Mouse (Mus musculus) heart, embryonic 11.5 days (tissue): Measurements from ENCODE around the gene Golga7b. TPM values are rescaled to one million over a fixed set of nuclear protein-coding genes. Genes with fewer than 3 reads are reported as not detected.

Experiments used
- ATAC-seq: fragments of 200-750 bp; cut with Nextera tagmentation; replicated peaks from 2 replicates; pipeline ENCODE4 v1.8.0; 2017; ENCODE audit warnings: moderate library complexity; ENCODE audit not compliant: insufficient number of reproducible peaks, low FRiP score, low TSS enrichment
- H3K27ac ChIP-seq: fragments of 300-500 bp; sonication (generic); 2 replicates; pipeline ENCODE4 v1.5.1; 2014; ENCODE audit warnings: mild to moderate bottlenecking, low read depth, low read length
- H3K27me3 ChIP-seq: fragments of 300-500 bp; sonication (generic); 2 replicates; pipeline ENCODE4 v1.6.1; 2014; ENCODE audit warnings: mild to moderate bottlenecking, low read length, mixed read lengths; ENCODE audit not compliant: control insufficient read depth, insufficient read depth
- H3K36me3 ChIP-seq: fragments of 300-500 bp; sonication (generic); 2 replicates; pipeline ENCODE4 v1.6.1; 2014; ENCODE audit warnings: mild to moderate bottlenecking, low read length, moderate library complexity, mixed read lengths; ENCODE audit not compliant: control insufficient read depth, insufficient read depth
- H3K4me1 ChIP-seq: fragments of 300-500 bp; sonication (generic); 2 replicates; pipeline ENCODE4 v1.6.1; 2014; ENCODE audit warnings: low read length; ENCODE audit not compliant: control insufficient read depth, insufficient read depth
- H3K4me2 ChIP-seq: fragments of 300-500 bp; sonication (generic); 2 replicates; pipeline ENCODE4 v1.6.1; 2014; ENCODE audit warnings: mild to moderate bottlenecking, moderate library complexity
- H3K4me3 ChIP-seq: fragments of 300-500 bp; sonication (generic); 2 replicates; pipeline ENCODE4 v1.5.1; 2014; ENCODE audit warnings: low read depth, low read length
- H3K9ac ChIP-seq: fragments of 300-500 bp; sonication (generic); 2 replicates; pipeline ENCODE4 v1.6.1; 2014; ENCODE audit warnings: mild to moderate bottlenecking, low read depth, low read length, moderate library complexity
- H3K9me3 ChIP-seq: fragments of 300-500 bp; sonication (generic); replicated peaks from 2 replicates; pipeline ENCODE4 v1.6.1; 2016; ENCODE audit warnings: low read length; ENCODE audit not compliant: control insufficient read depth
- WGBS: fragments of 180-500 bp; shearing (Covaris S2); extraction: QIAGEN DNeasy Blood & Tissue Kit; methylation state at CpG from one replicate; pipeline ENCODE4 v1.1.7; 2014; ENCODE audit not compliant: insufficient replicate concordance; 5-methylcytosine and 5-hydroxymethylcytosine counted together
- polyA plus RNA-seq: library from polyadenylated mRNA; unstranded; fragments of >200 nt; fragmentation: Nextera tagmentation; extraction: Ambion mirVana; gene quantifications from 2 replicates; pipeline ENCODE4 v1.2.1, GENCODE M21; 2014

Golga7b gene
- polyA plus RNA-seq = 0.10 and 0.20 TPM in 2 replicates

- Histone ChIP-seq H3K4me1 (no peaks in the 10 kb centered on the region), H3K36me3 (no peaks in the 10 kb centered on the region), H3K4me3 (no peak within 1 kb of the TSS), H3K27me3 (0 out of 2 replicates have a peak, but pooled peaks cover 2% of the 10 kb centered on the region), H3K4me2 (no peak within 1 kb of the TSS), H3K9ac (no peak within 1 kb of the TSS), H3K27ac (no peak within 1 kb of the TSS), H3K9me3 (no peaks in the 10 kb centered on the region)
- ATAC-seq = no peak
- 43% methylated on average over 3 of the region's 3 CpGs for WGBS
Measured at GRCm38 (mm10) chr19:42247519-42247918, at the start of gene Golga7b. Gene Golga7b, plus strand, starts transcription at chr19:42247574.

- H3K4me3 ChIP-seq = no peak overlapping the region
- peaks cover 11% of the 10 kb centered on the region for H3K4me1 ChIP-seq
- no peak for ATAC-seq
- 45% methylated on average over 11 of the region's 11 CpGs for WGBS
- H3K27ac ChIP-seq = no peak overlapping the region
- H3K36me3 ChIP-seq = no peaks in the 10 kb centered on the region
- H3K9ac ChIP-seq = no peak overlapping the region
- H3K4me2 ChIP-seq = no peak overlapping the region
- H3K9me3 ChIP-seq = no peaks in the 10 kb centered on the region
- peaks cover 47% of the 10 kb centered on the region for H3K27me3 ChIP-seq
Measured at GRCm38 (mm10) chr19:42198026-42198425, 49.3 kb upstream of the Golga7b start.

GRCm38 (mm10) chr19:42201696-42202381, 45.5 kb upstream of the Golga7b start, which contains the start of gene Sfrp5:
Gene Sfrp5, minus strand, starts transcription at chr19:42202252.
- Histone ChIP-seq H3K4me3 (peak within 1 kb of the TSS; percentile 35), H3K9me3 (no peaks in the 10 kb centered on the region), H3K27ac (no peak within 1 kb of the TSS), H3K36me3 (no peaks in the 10 kb centered on the region), H3K9ac (peak within 1 kb of the TSS; percentile 52; the same call in 1 of the 2 replicates), H3K4me2 (peak within 1 kb of the TSS; percentile 65), H3K4me1 (peaks cover 9% of the 10 kb centered on the region), H3K27me3 (peaks cover 64% of the 10 kb centered on the region)
- peak; percentile 42; the same call in 1 of the 2 replicates for ATAC-seq
- WGBS = under 1% methylated on average over 59 of the region's 60 CpGs

- Histone ChIP-seq H3K4me3 (peak overlapping the region; percentile 35), H3K9ac (no peak overlapping the region), H3K4me2 (peak overlapping the region; percentile 65), H3K27me3 (peaks cover 65% of the 10 kb centered on the region), H3K9me3 (no peaks in the 10 kb centered on the region), H3K27ac (no peak overlapping the region), H3K4me1 (peaks cover 9% of the 10 kb centered on the region), H3K36me3 (no peaks in the 10 kb centered on the region)
- 24% methylated on average over 8 of the region's 8 CpGs for WGBS
- ATAC-seq = no peak
Measured at GRCm38 (mm10) chr19:42202467-42202866, 44.9 kb upstream of the Golga7b start.

GRCm38 (mm10) chr19:42204306-42204705, 43.1 kb upstream of the Golga7b start:
- Histone ChIP-seq H3K4me3 (no peak overlapping the region), H3K27me3 (peaks cover 57% of the 10 kb centered on the region), H3K36me3 (no peaks in the 10 kb centered on the region), H3K4me1 (peaks cover 9% of the 10 kb centered on the region), H3K4me2 (no peak overlapping the region), H3K9me3 (no peaks in the 10 kb centered on the region), H3K27ac (no peak overlapping the region), H3K9ac (no peak overlapping the region)
- ATAC-seq = no peak
- 69% methylated on average over 4 of the region's 4 CpGs for WGBS

- Histone ChIP-seq H3K36me3 (no peaks in the 10 kb centered on the region), H3K4me2 (no peak overlapping the region), H3K9ac (no peak overlapping the region), H3K9me3 (no peaks in the 10 kb centered on the region), H3K27ac (no peak overlapping the region), H3K27me3 (peaks cover 55% of the 10 kb centered on the region), H3K4me3 (no peak overlapping the region), H3K4me1 (peaks cover 9% of the 10 kb centered on the region)
- 82% methylated on average over 8 of the region's 8 CpGs for WGBS
- ATAC-seq = no peak
Measured at GRCm38 (mm10) chr19:42205201-42205600, 42.2 kb upstream of the Golga7b start.

- H3K4me2 ChIP-seq = no peak overlapping the region
- H3K9ac ChIP-seq = no peak overlapping the region
- no peaks in the 10 kb centered on the region for H3K9me3 ChIP-seq
- 62% methylated on average over 7 of the region's 7 CpGs for WGBS
- 0 out of 2 replicates have a peak, but pooled peaks cover 8% of the 10 kb centered on the region for H3K4me1 ChIP-seq
- H3K27ac ChIP-seq = no peak overlapping the region
- H3K4me3 ChIP-seq = no peak overlapping the region
- ATAC-seq = no peak
- peaks cover 23% of the 10 kb centered on the region; the same call in 1 of the 2 replicates for H3K27me3 ChIP-seq
- H3K36me3 ChIP-seq = no peaks in the 10 kb centered on the region
Measured at GRCm38 (mm10) chr19:42209485-42209884, 37.9 kb upstream of the Golga7b start.

- no peaks in the 10 kb centered on the region for H3K9me3 ChIP-seq
- peaks cover 23% of the 10 kb centered on the region; the same call in 1 of the 2 replicates for H3K27me3 ChIP-seq
- H3K4me2 ChIP-seq = no peak overlapping the region
- H3K36me3 ChIP-seq = no peaks in the 10 kb centered on the region
- no peak for ATAC-seq
- no peak overlapping the region for H3K27ac ChIP-seq
- no peak overlapping the region for H3K9ac ChIP-seq
- 47% methylated on average over 6 of the region's 6 CpGs for WGBS
- H3K4me1 ChIP-seq = 0 out of 2 replicates have a peak, but pooled peaks cover 8% of the 10 kb centered on the region
- H3K4me3 ChIP-seq = no peak overlapping the region
Measured at GRCm38 (mm10) chr19:42209976-42210375, 37.4 kb upstream of the Golga7b start.
